In the genomic region with DNA sequence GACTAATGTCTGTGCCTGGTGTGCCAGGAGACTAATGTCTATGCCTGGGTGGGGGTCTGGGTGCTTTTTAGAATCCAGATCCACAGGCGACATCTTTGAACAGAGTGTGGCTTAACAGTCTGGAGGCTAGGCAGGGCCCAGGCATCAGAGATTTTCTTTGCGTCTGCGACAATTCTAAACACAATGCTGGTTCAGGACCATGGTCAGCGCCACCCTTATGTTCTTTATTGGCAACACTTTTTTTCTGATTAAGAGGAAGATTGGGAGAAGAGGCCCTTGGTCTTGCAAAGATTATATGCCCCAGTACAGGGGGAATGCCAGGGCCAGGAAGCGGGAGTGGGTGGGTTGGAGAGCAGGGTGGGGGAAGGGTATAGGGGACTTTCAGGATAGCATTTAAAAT, we compare ENCODE assay signal across 9 mouse cellular contexts.
A peak's percentile ranks its signal among the peaks of the same experiment; 100 is the strongest.
DNase-seq lines count a peak whose midpoint lies in the region; ATAC-seq and TF ChIP-seq lines count a peak whose summit lies in the region.
"Had no signal": no experiment of that assay in that cellular context is flagged by ENCODE, and none has a peak within 500 bp of the region (broad histone marks: within the 10 kb centered on the region; RNA-seq: fewer than 3 reads in every experiment).

No protein-coding gene starts in this region.

- no peak overlapping the region for H3K9ac ChIP-seq in midbrain, embryonic 16.5 days (ENCODE audit: low read depth, low read length)
- no peak overlapping the region for H3K9ac ChIP-seq in hindbrain, postnatal 0 days (replicated peaks; ENCODE audit: low read length)
- H3K9ac ChIP-seq: embryonic facial prominence, embryonic 12.5 days had no signal

- no peak overlapping the region for H3K4me3 ChIP-seq in midbrain, embryonic 10.5 days
- H3K4me3 ChIP-seq in midbrain, embryonic 16.5 days (ENCODE audit: low read depth, low read length): no peak overlapping the region
- no peak overlapping the region for H3K4me3 ChIP-seq in hindbrain, postnatal 0 days (ENCODE audit: low read length)
- H3K4me3 ChIP-seq: embryonic facial prominence, embryonic 12.5 days had no signal

- WGBS in midbrain, embryonic 10.5 days: 30% methylated on average over 5 of the region's 5 CpGs
- 39% methylated on average over 5 of the region's 5 CpGs for WGBS in midbrain, embryonic 16.5 days
- WGBS in hindbrain, postnatal 0 days: 51% methylated on average over 5 of the region's 5 CpGs

- H3K36me3 ChIP-seq in midbrain, embryonic 10.5 days: no peaks in the 10 kb centered on the region
- no peaks in the 10 kb centered on the region for H3K36me3 ChIP-seq in midbrain, embryonic 16.5 days (ENCODE audit: control insufficient read depth, insufficient read depth, low read length)
- H3K36me3 ChIP-seq in hindbrain, postnatal 0 days (ENCODE audit: insufficient read depth, low read length): no peaks in the 10 kb centered on the region
- H3K36me3 ChIP-seq: embryonic facial prominence, embryonic 12.5 days had no signal

- no peaks in the 10 kb centered on the region for H3K9me3 ChIP-seq in midbrain, embryonic 10.5 days (replicated peaks)
- H3K9me3 ChIP-seq in midbrain, embryonic 16.5 days (replicated peaks; ENCODE audit: control insufficient read depth, low read length, poor library complexity, severe bottlenecking): no peaks in the 10 kb centered on the region
- H3K9me3 ChIP-seq in hindbrain, postnatal 0 days (ENCODE audit: low read length): no peaks in the 10 kb centered on the region
- H3K9me3 ChIP-seq: embryonic facial prominence, embryonic 12.5 days had no signal

- H3K4me2 ChIP-seq in midbrain, embryonic 16.5 days (ENCODE audit: low read length): no peak overlapping the region
- no peak overlapping the region for H3K4me2 ChIP-seq in hindbrain, postnatal 0 days (ENCODE audit: low read depth, low read length)
- H3K4me2 ChIP-seq: embryonic facial prominence, embryonic 12.5 days had no signal

- no peak for TF ChIP-seq CTCF in hindbrain, postnatal 0 days (IDR thresholded peaks at IDR 0.05; ENCODE audit: low read depth)

- ATAC-seq in CD4-positive, CD25-positive, alpha-beta regulatory T cell, adult 4 months: no peak
- no peak for ATAC-seq in midbrain, embryonic 16.5 days
- ATAC-seq in hindbrain, postnatal 0 days: no peak

- no peak overlapping the region for H3K27ac ChIP-seq in midbrain, embryonic 10.5 days (replicated peaks)
- H3K27ac ChIP-seq in midbrain, embryonic 16.5 days (ENCODE audit: low read length): no peak overlapping the region
- no peak overlapping the region for H3K27ac ChIP-seq in hindbrain, postnatal 0 days
- H3K27ac ChIP-seq: embryonic facial prominence, embryonic 12.5 days had no signal

- H3K27me3 ChIP-seq in midbrain, embryonic 10.5 days (ENCODE audit: low read depth, poor library complexity, severe bottlenecking): no peaks in the 10 kb centered on the region
- no peaks in the 10 kb centered on the region for H3K27me3 ChIP-seq in midbrain, embryonic 16.5 days (ENCODE audit: control insufficient read depth, insufficient read depth, low read depth, low read length)
- 0 out of 2 replicates have a peak, but pooled peaks cover 3% of the 10 kb centered on the region for H3K27me3 ChIP-seq in hindbrain, postnatal 0 days (ENCODE audit: insufficient read depth, low read length)
- H3K27me3 ChIP-seq: embryonic facial prominence, embryonic 12.5 days had no signal

- peaks cover 35% of the 10 kb centered on the region for H3K4me1 ChIP-seq in midbrain, embryonic 10.5 days
- peaks cover 19% of the 10 kb centered on the region for H3K4me1 ChIP-seq in midbrain, embryonic 16.5 days (ENCODE audit: control insufficient read depth, insufficient read depth, low read length)
- no peaks in the 10 kb centered on the region; the same call in 1 of the 2 replicates for H3K4me1 ChIP-seq in hindbrain, postnatal 0 days (ENCODE audit: insufficient read depth, low read length)
- H3K4me1 ChIP-seq: embryonic facial prominence, embryonic 12.5 days had no signal

- DNase-seq in CD4-positive, CD25-positive, alpha-beta regulatory T cell, adult 2 months (ENCODE audit: low read depth, low spot score): peak; percentile 21
- DNase-seq in midbrain, embryonic 10.5 days (ENCODE audit: low spot score): peak; percentile 59
- peak; percentile 49 for DNase-seq in hindbrain, postnatal 0 days (ENCODE audit: low spot score)
- DNase-seq in retina, postnatal 1 day: peak; percentile 62
- DNase-seq in left cerebral cortex, postnatal 10 days (ENCODE audit: extremely low spot score in 1 of 2, low spot score in 2 of 2): no peak
- no peak for DNase-seq in right cerebral cortex, adult 18-20 months

- intact Hi-C loops in left cerebral cortex, postnatal 10 days (cut with DNase I): no loop called here

Comparison
In these comparisons a context has a peak if more than half of its experiments do, and no peak if none do; other contexts are left out.
1. DNase-seq: peak in CD4-positive, CD25-positive, alpha-beta regulatory T cell, adult 2 months (single experiment), midbrain, embryonic 10.5 days (single experiment), hindbrain, postnatal 0 days (single experiment) and retina, postnatal 1 day (single experiment); none in left cerebral cortex, postnatal 10 days (0 of 2) and right cerebral cortex, adult 18-20 months (single experiment).